Mouse (Mus musculus): ENCODE measurements around the gene Paqr9. TPM values are rescaled to one million over a fixed set of nuclear protein-coding genes. Genes with fewer than 3 reads are reported as not detected.

The Paqr9 gene
- 0.27 TPM in 2 replicates for polyA plus RNA-seq (2012; rRNA removed)

GRCm38 (mm10) chr9:95559059-95559935, at the start of gene Paqr9:
Paqr9 (plus strand) TSS chr9:95559657.

GRCm38 (mm10) chr9:95511472-95512330, 47.8 kb upstream of the Paqr9 start, which contains the start of gene U2surp:
U2surp (minus strand) TSS chr9:95511996.

Other genes with a start within 250 kb of the Paqr9 start
- gene Chst2, start 152.9 kb upstream of the Paqr9 start, polyA plus RNA-seq (2012; rRNA removed), result 2.5 and 2.7 TPM in 2 replicates
- 1.2 and 1.6 TPM in 2 replicates for gene U2surp, start 47.7 kb upstream of the Paqr9 start, polyA plus RNA-seq (2012; rRNA removed)
- 0.38 and 0.40 TPM in 2 replicates for gene Pcolce2, start 77.9 kb downstream of the Paqr9 start, polyA plus RNA-seq (2012; rRNA removed)
- 3.9 and 4.5 TPM in 2 replicates for gene Trpc1, start 190.7 kb downstream of the Paqr9 start, polyA plus RNA-seq (2012; rRNA removed)

Measured in colon, adult 2 months (tissue).